Mouse (Mus musculus) heart, embryonic 14.5 days (tissue): ENCODE data around the gene Wdtc1. TPM values are rescaled to one million over a fixed set of nuclear protein-coding genes. Genes with fewer than 3 reads are reported as not detected.
A peak's percentile ranks its signal among the peaks of the same experiment; 100 is the strongest.

ENCODE experiments used
- ATAC-seq: fragments of 200-750 bp; cut with Nextera tagmentation; 2 replicates; pipeline ENCODE4 v1.8.0; 2017; ENCODE audit warnings: low read depth, moderate TSS enrichment; ENCODE audit not compliant: insufficient number of reproducible peaks, insufficient read depth, low FRiP score
- H3K27ac ChIP-seq, 2 experiments: fragments of 200-500 bp in 1 of 2; fragments of 300-500 bp in 1 of 2; sonication (generic) in 1 of 2; replicated peaks in 1 of 2; 2 replicates each; pipeline ENCODE4 v1.5.1; 2012 to 2014; ENCODE audit warnings: low read depth in 2 of 2, low read length in 2 of 2, control low read depth in 1 of 2, mild to moderate bottlenecking in 1 of 2, mixed read lengths in 1 of 2; ENCODE audit not compliant: control insufficient read depth in 1 of 2, insufficient read depth in 1 of 2
- H3K27me3 ChIP-seq: fragments of 300-500 bp; sonication (generic); 2 replicates; pipeline ENCODE4 v1.6.1; 2014; ENCODE audit warnings: mild to moderate bottlenecking, low read length, control low read depth; ENCODE audit not compliant: control insufficient read depth, insufficient read depth
- H3K36me3 ChIP-seq: fragments of 300-500 bp; sonication (generic); 2 replicates; pipeline ENCODE4 v1.6.1; 2014; ENCODE audit warnings: mild to moderate bottlenecking, control low read depth, low read length, mixed read lengths; ENCODE audit not compliant: control insufficient read depth, insufficient read depth
- H3K4me1 ChIP-seq, 2 experiments: fragments of 200-500 bp in 1 of 2; fragments of 300-500 bp in 1 of 2; sonication (generic) in 1 of 2; 2 replicates each; pipeline ENCODE4 v1.6.1; 2012 to 2014; ENCODE audit warnings: low read length in 2 of 2, control low read depth in 1 of 2, mixed read lengths in 1 of 2; ENCODE audit not compliant: control insufficient read depth in 2 of 2, insufficient read depth in 2 of 2
- H3K4me2 ChIP-seq: fragments of 300-500 bp; sonication (generic); 2 replicates; pipeline ENCODE4 v1.6.1; 2014; ENCODE audit warnings: mild to moderate bottlenecking, low read length
- H3K4me3 ChIP-seq, 2 experiments: fragments of 200-500 bp in 1 of 2; fragments of 300-500 bp in 1 of 2; sonication (generic) in 1 of 2; 2 replicates each; pipeline ENCODE4 v1.5.1; 2012 to 2014; ENCODE audit warnings: low read length in 2 of 2, mild to moderate bottlenecking in 2 of 2, control low read depth in 1 of 2, low read depth in 1 of 2, moderate library complexity in 1 of 2; ENCODE audit not compliant: control insufficient read depth in 1 of 2, insufficient read depth in 1 of 2
- H3K9ac ChIP-seq: fragments of 300-500 bp; sonication (generic); 2 replicates; pipeline ENCODE4 v1.6.1; 2014; ENCODE audit warnings: mild to moderate bottlenecking, low read length
- H3K9me3 ChIP-seq: fragments of 300-500 bp; sonication (generic); 2 replicates; pipeline ENCODE4 v1.6.1; 2016; ENCODE audit warnings: low read length, control low read depth; ENCODE audit not compliant: control insufficient read depth
- WGBS: fragments of 180-500 bp; shearing (Covaris S2); extraction: QIAGEN DNeasy Blood & Tissue Kit; methylation state at CpG from one replicate; pipeline ENCODE4 v1.1.7; 2014; 5-methylcytosine and 5-hydroxymethylcytosine counted together
- polyA plus RNA-seq: library from polyadenylated mRNA; unstranded; fragments of >200 nt; fragmentation: Nextera tagmentation; extraction: Ambion mirVana; gene quantifications from 2 replicates; pipeline ENCODE4 v1.2.1, GENCODE M21; 2014

Gene Wdtc1
- polyA plus RNA-seq, 1 experiment from 2014 or later, result 17.3 TPM

DNA sequence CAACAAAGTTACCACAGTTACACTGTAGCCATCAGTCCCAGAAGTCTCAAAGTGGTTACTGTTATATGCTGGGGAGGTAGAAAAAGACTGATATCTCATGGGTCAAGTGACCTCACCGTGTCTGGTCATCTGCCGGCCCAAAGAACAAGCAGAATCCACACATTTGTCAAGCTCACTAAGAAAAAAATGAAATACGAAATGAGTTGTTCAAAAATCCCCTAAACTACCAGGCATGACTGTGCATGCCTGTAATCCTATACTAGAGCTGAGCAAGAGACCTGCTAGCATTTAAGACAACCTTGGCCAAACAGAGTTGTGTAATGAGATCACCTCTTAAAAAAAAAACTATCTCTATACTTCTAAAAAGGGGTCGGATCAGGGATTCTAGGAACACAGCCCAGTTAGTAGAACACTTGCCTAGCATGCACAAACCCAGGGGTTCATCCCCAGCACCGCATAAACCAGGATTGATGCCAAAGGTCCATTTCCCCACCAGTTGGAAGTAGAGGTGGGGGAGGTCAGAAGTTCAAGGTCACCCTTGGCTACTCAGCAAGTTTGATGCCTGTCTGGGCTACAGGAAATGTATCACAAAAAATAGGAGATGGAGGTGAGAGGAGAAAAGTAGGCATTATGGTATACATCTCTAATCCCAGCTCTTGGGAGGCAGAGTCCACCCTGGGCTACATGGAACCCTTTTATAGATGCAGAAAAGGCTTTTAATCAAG lies 5.1 kb downstream of the Wdtc1 start:
- no peaks in the 10 kb centered on the region for H3K36me3 ChIP-seq
- H3K4me1 ChIP-seq, result no peaks in the 10 kb centered on the region
- H3K9ac ChIP-seq, result no peak overlapping the region
- H3K4me3 ChIP-seq, result no peak overlapping the region
- H3K9me3 ChIP-seq, result no peaks in the 10 kb centered on the region
- no peak overlapping the region for H3K27ac ChIP-seq
- no peak overlapping the region for H3K4me2 ChIP-seq
- ATAC-seq, result no peak
- no peaks in the 10 kb centered on the region for H3K27me3 ChIP-seq
- 79% methylated on average over 5 of the region's 5 CpGs for WGBS

GRCm38 (mm10) chr4:133347624-133348023 lies 5.7 kb downstream of the Wdtc1 start:
- 68% methylated on average over 4 of the region's 4 CpGs for WGBS
- H3K27me3 ChIP-seq, result no peaks in the 10 kb centered on the region
- H3K4me2 ChIP-seq, result no peak overlapping the region
- H3K4me1 ChIP-seq, result no peaks in the 10 kb centered on the region
- no peaks in the 10 kb centered on the region for H3K36me3 ChIP-seq
- no peak for ATAC-seq
- no peak overlapping the region for H3K4me3 ChIP-seq
- H3K27ac ChIP-seq, result no peak overlapping the region
- H3K9me3 ChIP-seq, result no peaks in the 10 kb centered on the region
- no peak overlapping the region for H3K9ac ChIP-seq

- H3K4me3 ChIP-seq, result no peak overlapping the region
- H3K36me3 ChIP-seq, result no peaks in the 10 kb centered on the region
- H3K9ac ChIP-seq, result no peak overlapping the region
- H3K4me1 ChIP-seq, result no peaks in the 10 kb centered on the region
- no peak overlapping the region for H3K27ac ChIP-seq
- no peak overlapping the region for H3K4me2 ChIP-seq
- WGBS, result 65% methylated on average over 4 of the region's 4 CpGs
- H3K27me3 ChIP-seq, result no peaks in the 10 kb centered on the region
- H3K9me3 ChIP-seq, result no peaks in the 10 kb centered on the region
- ATAC-seq, result no peak
These were observed 6.7 kb downstream of the Wdtc1 start for GRCm38 (mm10) chr4:133346577-133346976.

- H3K4me3 ChIP-seq, result no peak overlapping the region
- H3K4me2 ChIP-seq, result no peak overlapping the region
- no peaks in the 10 kb centered on the region for H3K27me3 ChIP-seq
- 78% methylated on average over 6 of the region's 6 CpGs for WGBS
- no peaks in the 10 kb centered on the region for H3K36me3 ChIP-seq
- no peaks in the 10 kb centered on the region for H3K4me1 ChIP-seq
- no peak overlapping the region for H3K9ac ChIP-seq
- no peak overlapping the region for H3K27ac ChIP-seq
- H3K9me3 ChIP-seq, result no peaks in the 10 kb centered on the region
- no peak for ATAC-seq
These were observed 7.6 kb downstream of the Wdtc1 start for GRCm38 (mm10) chr4:133345702-133346101.

- Histone ChIP-seq H3K4me1 (peaks cover 0 to 2% of the 10 kb centered on the region in 2 experiments; a peak in 1 of 4 replicates), H3K9ac (no peak overlapping the region), H3K9me3 (no peaks in the 10 kb centered on the region), H3K27ac (no peak overlapping the region), H3K4me3 (no peak overlapping the region), H3K36me3 (no peaks in the 10 kb centered on the region), H3K4me2 (no peak overlapping the region), H3K27me3 (no peaks in the 10 kb centered on the region)
- WGBS, result 6% methylated on average over 4 of the region's 4 CpGs
- ATAC-seq, result no peak
These were observed 9.2 kb downstream of the Wdtc1 start for GRCm38 (mm10) chr4:133344112-133344511.

DNA sequence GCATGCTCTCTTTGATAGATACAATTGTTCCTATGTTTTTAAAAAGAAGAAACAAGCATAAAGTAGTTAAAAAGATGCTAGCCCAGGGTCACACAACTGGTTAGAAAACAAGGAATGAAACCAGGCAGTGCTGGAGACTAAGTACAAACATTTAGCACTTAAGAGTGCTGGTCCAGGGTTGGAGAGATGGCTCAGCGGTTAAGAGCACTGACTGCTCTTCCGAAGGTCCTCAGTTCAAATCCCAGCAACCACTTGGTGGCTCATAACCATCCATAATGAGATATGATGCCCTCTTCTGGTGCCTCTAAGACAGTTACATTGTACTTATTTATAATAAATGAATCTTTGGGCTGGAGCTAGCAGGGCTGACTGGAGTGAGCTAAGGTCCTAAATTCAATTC lies 13.1 kb downstream of the Wdtc1 start:
- no peaks in the 10 kb centered on the region for H3K36me3 ChIP-seq
- H3K4me2 ChIP-seq, result no peak overlapping the region
- no peaks in the 10 kb centered on the region for H3K9me3 ChIP-seq
- peaks cover 2 to 7% of the 10 kb centered on the region in 2 experiments; a peak in 2 of 4 replicates for H3K4me1 ChIP-seq
- H3K9ac ChIP-seq, result no peak overlapping the region
- WGBS, result 77% methylated on average over 2 of the region's 2 CpGs
- no peak overlapping the region for H3K4me3 ChIP-seq
- no peaks in the 10 kb centered on the region for H3K27me3 ChIP-seq
- H3K27ac ChIP-seq, result no peak overlapping the region
- ATAC-seq, result no peak

DNA sequence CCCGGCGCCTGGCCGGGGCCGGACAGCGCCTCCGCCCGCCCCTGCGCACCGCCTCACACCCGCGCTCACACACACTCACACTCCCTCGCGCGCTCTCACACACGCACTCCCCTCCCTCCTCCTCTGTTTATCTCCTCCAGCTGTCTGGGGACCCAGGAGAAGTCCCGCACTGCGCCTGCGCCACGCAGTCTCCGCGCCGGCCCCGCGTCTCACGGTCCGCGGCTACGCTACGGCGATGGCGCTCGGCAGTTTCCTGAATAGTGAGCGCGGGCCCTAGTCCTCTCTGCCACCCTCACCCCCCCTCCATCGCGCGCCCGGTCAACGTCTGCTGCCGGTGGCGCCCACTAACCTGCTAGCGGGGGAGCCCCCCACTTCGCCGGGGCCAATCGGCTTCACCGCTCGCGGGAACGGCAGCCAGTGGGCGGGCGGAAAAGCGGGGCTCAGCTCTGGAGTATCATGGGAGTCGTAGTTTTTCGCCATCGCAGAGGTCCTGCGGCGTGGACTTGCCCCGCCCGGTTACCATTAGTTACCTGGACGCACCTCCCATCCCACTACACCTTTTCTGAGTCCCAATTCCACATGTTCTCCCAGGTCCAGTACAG lies 14.0 kb downstream of the Wdtc1 start:
- peak; percentile 96 for ATAC-seq
- H3K4me2 ChIP-seq, result peak overlapping the region; percentile 89
- H3K4me3 ChIP-seq, result peak overlapping the region; percentile 56 to 95
- WGBS, result 0% methylated on average over 56 of the region's 60 CpGs
- no peaks in the 10 kb centered on the region for H3K9me3 ChIP-seq
- no peaks in the 10 kb centered on the region for H3K36me3 ChIP-seq
- H3K27me3 ChIP-seq, result no peaks in the 10 kb centered on the region
- peak overlapping the region; percentile 21 to 72; a peak in 2 of 4 replicates for H3K27ac ChIP-seq
- peak overlapping the region; percentile 93 for H3K9ac ChIP-seq
- peaks cover 2 to 7% of the 10 kb centered on the region in 2 experiments; a peak in 2 of 4 replicates for H3K4me1 ChIP-seq
